Mouse (Mus musculus) forebrain, postnatal 0 days (tissue): ENCODE results near the gene Scnm1. TPM values are rescaled to one million over a fixed set of nuclear protein-coding genes. Genes with fewer than 3 reads are reported as not detected.
A peak's percentile ranks its signal among the peaks of the same experiment; 100 is the strongest.

Source experiments
- ATAC-seq: fragments of 200-750 bp; cut with Nextera tagmentation; 2 replicates; pipeline ENCODE4 v1.8.0; 2017; ENCODE audit warnings: mild to moderate bottlenecking, moderate library complexity
- DNase-seq: peaks from one replicate; pipeline ENCODE4 v3.0.0-alpha.2; 2015
- H3K27ac ChIP-seq: fragments of 300-500 bp; sonication (generic); 2 replicates; pipeline ENCODE4 v1.5.1; 2014; ENCODE audit warnings: low read depth, mild to moderate bottlenecking, antibody characterized with exemption, low read length, moderate library complexity, mixed read lengths
- H3K27me3 ChIP-seq: fragments of 300-500 bp; sonication (generic); 2 replicates; pipeline ENCODE4 v1.6.1; 2014; ENCODE audit warnings: mild to moderate bottlenecking, low read length, mixed read lengths; ENCODE audit not compliant: insufficient read depth
- H3K36me3 ChIP-seq: fragments of 300-500 bp; sonication (generic); 2 replicates; pipeline ENCODE4 v1.6.1; 2014; ENCODE audit warnings: mild to moderate bottlenecking, moderate library complexity; ENCODE audit not compliant: insufficient read depth
- H3K4me1 ChIP-seq: fragments of 300-500 bp; sonication (generic); 2 replicates; pipeline ENCODE4 v1.6.1; 2014; ENCODE audit warnings: antibody characterized with exemption; ENCODE audit not compliant: insufficient read depth
- H3K4me2 ChIP-seq: fragments of 300-500 bp; sonication (generic); 2 replicates; pipeline ENCODE4 v1.6.1; 2014; ENCODE audit warnings: low read depth, mild to moderate bottlenecking, moderate library complexity
- H3K4me3 ChIP-seq: fragments of 300-500 bp; sonication (generic); 2 replicates; pipeline ENCODE4 v1.5.1; 2014; ENCODE audit warnings: low read depth, low read length, mixed read lengths
- H3K9ac ChIP-seq: fragments of 300-500 bp; sonication (generic); 2 replicates; pipeline ENCODE4 v1.6.1; 2014; ENCODE audit warnings: mild to moderate bottlenecking
- H3K9me3 ChIP-seq: fragments of 300-500 bp; sonication (generic); 2 replicates; pipeline ENCODE4 v1.6.1; 2016; ENCODE audit warnings: low read length
- CTCF ChIP-seq: sonication (generic); IDR thresholded peaks from 2 replicates; pipeline ENCODE4 v1.5.1; 2016; ENCODE audit warnings: antibody characterized with exemption, control low read depth, low read depth
- WGBS: fragments of 180-500 bp; shearing (Covaris S2); extraction: QIAGEN DNeasy Blood & Tissue Kit; methylation state at CpG from one replicate; pipeline ENCODE4 v1.1.7; 2014; 5-methylcytosine and 5-hydroxymethylcytosine counted together
- polyA plus RNA-seq: library from polyadenylated mRNA; unstranded; fragments of >200 nt; fragmentation: Nextera tagmentation; extraction: Ambion mirVana; gene quantifications from 2 replicates; pipeline ENCODE4 v1.2.1, GENCODE M21; 2015
- total RNA-seq: library from RNA; depleted of rRNA; stranded (reverse); fragments of >200 nt; gene quantifications from 2 replicates; pipeline ENCODE4 v1.2.3, GENCODE M21; 2014

Scnm1 gene
- total and polyA plus RNA-seq, 2 experiments from 2014 or later, result 47.6 to 83.3 TPM

DNA sequence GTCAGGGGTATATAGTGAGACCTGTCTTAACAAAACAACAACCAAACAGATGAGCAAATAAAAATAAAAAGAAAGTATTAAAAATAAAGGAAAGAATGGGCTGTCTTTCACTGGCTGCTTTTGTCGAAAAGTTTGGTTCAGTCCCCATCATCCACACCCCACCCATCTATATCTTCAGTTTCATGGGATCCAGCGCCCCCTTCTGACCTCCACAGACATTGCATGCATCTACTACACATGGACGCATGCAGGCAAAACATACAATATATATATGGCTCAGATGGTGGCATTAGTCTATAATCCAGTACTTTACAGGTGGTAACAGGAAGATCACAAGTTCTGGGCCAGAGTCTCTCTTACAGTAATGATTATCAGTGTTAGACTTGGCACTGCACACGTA, 20.1 kb upstream of the Scnm1 start:
- no peak; the same call in 1 of the 2 replicates for ATAC-seq
- no peak for DNase-seq
- Histone ChIP-seq H3K9me3 (no peaks in the 10 kb centered on the region), H3K4me2 (no peak overlapping the region), H3K36me3 (no peaks in the 10 kb centered on the region), H3K4me1 (no peaks in the 10 kb centered on the region), H3K9ac (no peak overlapping the region), H3K27ac (no peak overlapping the region), H3K27me3 (no peaks in the 10 kb centered on the region), H3K4me3 (no peak overlapping the region)
- TF ChIP-seq CTCF, result peak; percentile 55
- 58% methylated on average over 4 of the region's 4 CpGs for WGBS

DNA sequence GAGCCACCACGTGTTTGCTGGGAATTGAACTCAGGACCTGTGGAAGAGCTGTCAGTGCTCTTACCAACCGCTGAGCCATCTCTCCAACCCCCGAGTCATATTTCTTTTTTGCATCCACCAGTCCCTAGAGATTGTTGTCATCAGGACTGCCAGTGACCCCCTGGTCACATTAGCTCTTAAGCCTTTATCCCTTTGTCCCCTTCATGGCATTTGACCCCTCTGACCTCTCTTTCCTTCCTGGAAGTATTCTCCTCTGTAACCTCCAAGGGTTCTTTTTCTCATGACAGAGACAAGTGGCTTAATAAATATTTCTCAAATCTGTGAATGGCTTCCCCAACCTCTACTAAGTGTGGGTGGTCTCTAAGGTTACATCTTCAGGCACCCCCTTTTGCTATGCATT, 14.1 kb upstream of the Scnm1 start:
- Histone ChIP-seq H3K4me3 (no peak overlapping the region), H3K9ac (no peak overlapping the region), H3K9me3 (no peaks in the 10 kb centered on the region), H3K36me3 (no peaks in the 10 kb centered on the region), H3K4me1 (no peaks in the 10 kb centered on the region), H3K4me2 (no peak overlapping the region), H3K27ac (no peak overlapping the region), H3K27me3 (no peaks in the 10 kb centered on the region)
- TF ChIP-seq CTCF, result no peak
- DNase-seq (no peak), ATAC-seq (no peak)
- 66% methylated on average over 3 of the region's 3 CpGs for WGBS

DNA sequence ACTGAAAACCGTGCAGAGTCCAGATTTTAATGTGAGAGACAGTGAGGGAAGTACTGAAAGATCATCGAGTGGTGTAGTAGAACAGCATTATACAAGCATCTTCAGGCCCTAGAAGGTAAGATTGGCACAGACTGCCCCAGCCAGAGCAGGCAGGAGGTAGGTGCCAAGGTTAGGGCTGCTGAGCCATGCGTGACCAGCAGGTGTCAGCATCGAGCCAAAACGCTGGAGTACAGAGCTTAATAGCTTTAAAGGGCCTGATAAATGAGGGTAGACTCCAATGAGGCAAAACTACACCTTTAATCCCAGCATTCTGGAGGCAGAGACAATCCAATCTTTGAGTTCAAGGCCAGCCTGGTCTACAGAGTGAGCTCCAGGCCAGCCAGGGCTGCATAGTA, 8.8 kb upstream of the Scnm1 start:
- peak; percentile 94 for TF ChIP-seq CTCF
- H3K27me3 ChIP-seq, result no peaks in the 10 kb centered on the region
- ATAC-seq (peak; percentile 91), DNase-seq (peak; percentile 88)
- H3K36me3 ChIP-seq, result peaks cover 24% of the 10 kb centered on the region
- H3K9me3 ChIP-seq, result no peaks in the 10 kb centered on the region
- H3K4me2 ChIP-seq, result no peak overlapping the region
- 11% methylated on average over 5 of the region's 5 CpGs for WGBS
- H3K4me3 ChIP-seq, result no peak overlapping the region
- H3K9ac ChIP-seq, result no peak overlapping the region
- H3K27ac ChIP-seq, result no peak overlapping the region
- H3K4me1 ChIP-seq, result no peaks in the 10 kb centered on the region

DNA sequence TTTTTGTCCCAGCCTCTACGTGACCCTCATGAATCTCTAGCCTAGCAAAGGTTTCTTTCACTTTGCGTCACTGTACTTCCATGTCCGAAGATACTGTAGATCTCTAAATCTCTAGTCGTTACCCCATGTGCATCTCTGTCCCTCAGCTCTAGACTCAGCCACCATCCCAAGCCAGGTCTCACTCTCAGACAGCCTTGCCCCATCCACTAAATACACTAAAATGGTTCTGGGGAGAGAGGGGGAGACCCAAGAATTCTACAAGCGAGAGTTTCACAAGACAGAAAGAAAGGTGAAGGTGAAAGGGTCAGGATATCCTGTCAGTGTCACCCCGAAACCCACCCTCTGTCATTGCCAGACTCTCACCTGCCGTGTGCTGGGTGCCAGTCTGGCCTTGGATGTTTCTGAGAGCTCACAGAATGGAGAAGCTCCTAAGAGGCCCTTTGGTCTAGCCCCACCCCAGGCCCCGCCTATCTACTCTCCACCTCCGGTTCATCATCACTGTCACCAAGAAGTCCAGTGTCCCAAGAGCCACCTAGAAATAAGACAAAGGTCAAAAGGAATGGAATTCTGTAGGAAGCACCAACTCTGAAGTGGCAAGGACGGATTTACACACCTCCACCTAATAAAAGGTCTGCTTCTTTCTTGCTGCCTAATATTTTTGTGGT, 8.3 kb upstream of the Scnm1 start, which contains the start of gene Tnfaip8l2:
TSS of gene Tnfaip8l2 (minus strand) at position 409 of the 665 bp plus-strand sequence.
- no peak within 1 kb of the TSS for H3K4me3 ChIP-seq
- H3K4me1 ChIP-seq, result no peaks in the 10 kb centered on the region
- WGBS, result 87% methylated on average over 10 of the region's 10 CpGs
- DNase-seq (no peak), ATAC-seq (peak; percentile 26; the same call in 1 of the 2 replicates)
- no peaks in the 10 kb centered on the region for H3K9me3 ChIP-seq
- no peak within 1 kb of the TSS for H3K27ac ChIP-seq
- TF ChIP-seq CTCF, result no peak
- H3K36me3 ChIP-seq, result peaks cover 24% of the 10 kb centered on the region
- no peaks in the 10 kb centered on the region for H3K27me3 ChIP-seq
- no peak within 1 kb of the TSS for H3K9ac ChIP-seq
- H3K4me2 ChIP-seq, result no peak within 1 kb of the TSS

DNA sequence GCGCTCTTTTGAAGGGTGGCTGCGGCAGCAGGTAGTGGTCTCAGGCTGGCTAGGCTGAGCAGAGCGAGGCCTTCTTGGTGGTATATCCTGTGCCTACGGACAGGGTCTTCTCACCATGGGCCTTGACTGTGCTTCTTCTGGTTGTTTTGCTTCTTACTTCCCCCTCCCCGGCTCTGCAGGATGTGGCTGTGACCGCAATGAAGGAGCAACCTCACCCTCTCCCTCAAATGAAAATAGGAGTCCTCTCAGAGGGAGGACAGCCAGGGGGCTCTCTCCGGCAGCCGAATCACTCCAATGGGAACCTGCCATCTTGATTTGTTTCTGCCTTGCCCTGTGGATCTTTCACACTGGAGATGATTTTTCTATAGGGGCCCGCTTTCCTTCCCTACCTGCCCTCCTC, 7.7 kb upstream of the Scnm1 start:
- no peak overlapping the region for H3K4me3 ChIP-seq
- H3K9ac ChIP-seq, result no peak overlapping the region
- no peaks in the 10 kb centered on the region for H3K4me1 ChIP-seq
- ATAC-seq, result no peak
- WGBS, result 96% methylated on average over 9 of the region's 9 CpGs
- H3K27ac ChIP-seq, result no peak overlapping the region
- DNase-seq, result no peak
- H3K9me3 ChIP-seq, result no peaks in the 10 kb centered on the region
- TF ChIP-seq CTCF, result no peak
- no peak overlapping the region for H3K4me2 ChIP-seq
- H3K27me3 ChIP-seq, result no peaks in the 10 kb centered on the region
- peaks cover 24% of the 10 kb centered on the region for H3K36me3 ChIP-seq

DNA sequence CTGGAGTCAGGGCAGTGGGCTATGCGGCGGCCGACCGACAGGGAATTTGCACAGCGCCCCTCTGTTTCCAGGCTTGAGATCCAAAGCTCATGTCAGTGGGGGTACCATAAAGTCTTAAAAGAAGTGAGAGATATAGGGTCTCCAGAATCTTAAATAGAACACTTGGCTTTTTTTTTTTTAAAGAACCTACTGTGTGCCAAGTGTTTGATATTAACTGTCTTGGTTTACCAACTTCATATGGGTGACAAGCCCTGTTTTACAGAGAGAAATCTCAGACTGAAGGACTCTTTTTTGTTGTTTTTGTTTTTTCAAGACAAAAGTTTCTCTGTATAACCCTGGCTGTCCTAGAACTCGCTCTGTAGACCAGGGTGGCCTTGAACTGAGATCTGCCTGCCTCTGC, 7.0 kb upstream of the Scnm1 start:
- 84% methylated on average over 6 of the region's 6 CpGs for WGBS
- ATAC-seq, result no peak

DNA sequence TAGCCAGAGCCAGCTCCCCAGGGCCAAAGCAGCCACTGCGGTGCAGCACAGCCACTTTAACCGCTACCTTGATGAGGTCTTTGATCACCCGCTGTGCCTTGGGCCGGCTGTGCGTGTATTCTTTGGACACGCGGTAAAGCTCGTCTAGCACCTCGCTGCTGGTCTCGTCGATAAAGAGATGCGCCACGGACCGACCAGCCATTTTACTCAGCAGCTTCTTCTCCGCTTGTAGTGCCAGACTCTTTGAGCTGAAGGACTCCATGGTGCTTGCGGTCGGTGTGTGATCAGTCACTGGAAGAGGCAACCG, 6.4 kb upstream of the Scnm1 start:
- Histone ChIP-seq H3K4me1 (peaks cover 2% of the 10 kb centered on the region), H3K9ac (no peak overlapping the region), H3K36me3 (peaks cover 24% of the 10 kb centered on the region), H3K4me2 (no peak overlapping the region), H3K27me3 (no peaks in the 10 kb centered on the region), H3K9me3 (no peaks in the 10 kb centered on the region), H3K27ac (no peak overlapping the region), H3K4me3 (no peak overlapping the region)
- no peak for ATAC-seq
- WGBS, result 65% methylated on average over 18 of the region's 18 CpGs
- TF ChIP-seq CTCF, result no peak
- no peak for DNase-seq

More for the DNA sequence above, 7.0 kb upstream of the Scnm1 start:
- Histone ChIP-seq H3K4me1 (no peaks in the 10 kb centered on the region), H3K27ac (no peak overlapping the region), H3K36me3 (peaks cover 24% of the 10 kb centered on the region), H3K9me3 (no peaks in the 10 kb centered on the region), H3K4me2 (no peak overlapping the region), H3K9ac (no peak overlapping the region), H3K4me3 (no peak overlapping the region), H3K27me3 (no peaks in the 10 kb centered on the region)
- DNase-seq, result no peak
- TF ChIP-seq CTCF, result no peak
